Mouse (Mus musculus): ENCODE measurements around the gene Insl3. TPM values are rescaled to one million over a fixed set of nuclear protein-coding genes. Genes with fewer than 3 reads are reported as not detected.

Insl3 gene
- polyA plus RNA-seq, 1 experiment from 2014 or later = 1.2 TPM

Other genes starting within 250 kb of the Insl3 start
- 26.5 and 32.5 TPM in 2 replicates for gene Abhd8, start 225.6 kb upstream of the Insl3 start, polyA plus RNA-seq (2014; fragmentation: Nextera tagmentation; extraction: Ambion mirVana)
- gene Mrpl34, start 224.3 kb upstream of the Insl3 start, polyA plus RNA-seq (2014; fragmentation: Nextera tagmentation; extraction: Ambion mirVana) = 178 and 192 TPM in 2 replicates
- 106 and 113 TPM in 2 replicates for gene Dda1, start 220.0 kb upstream of the Insl3 start, polyA plus RNA-seq (2014; fragmentation: Nextera tagmentation; extraction: Ambion mirVana)
- 2.9 and 3.4 TPM in 2 replicates for gene Ano8, start 203.3 kb upstream of the Insl3 start, polyA plus RNA-seq (2014; fragmentation: Nextera tagmentation; extraction: Ambion mirVana)
- 6.6 and 8.4 TPM in 2 replicates for gene Gtpbp3, start 201.1 kb upstream of the Insl3 start, polyA plus RNA-seq (2014; fragmentation: Nextera tagmentation; extraction: Ambion mirVana)
- 117 and 123 TPM in 2 replicates for gene Plvap, start 177.5 kb upstream of the Insl3 start, polyA plus RNA-seq (2014; fragmentation: Nextera tagmentation; extraction: Ambion mirVana)
- gene Ccdc194, start 163.5 kb upstream of the Insl3 start, polyA plus RNA-seq (2014; fragmentation: Nextera tagmentation; extraction: Ambion mirVana) = 0.27 and 0.34 TPM in 2 replicates
- 8.6 and 17.1 TPM in 2 replicates for gene Bst2, start 151.8 kb upstream of the Insl3 start, polyA plus RNA-seq (2014; fragmentation: Nextera tagmentation; extraction: Ambion mirVana)
- gene Mvb12a, start 146.3 kb upstream of the Insl3 start, polyA plus RNA-seq (2014; fragmentation: Nextera tagmentation; extraction: Ambion mirVana) = 98.7 and 111 TPM in 2 replicates
- gene Tmem221, start 130.3 kb upstream of the Insl3 start, polyA plus RNA-seq (2014; fragmentation: Nextera tagmentation; extraction: Ambion mirVana) = 8.2 and 11.2 TPM in 2 replicates
- 0.16 and 0.27 TPM in 2 replicates for gene Nxnl1, start 122.6 kb upstream of the Insl3 start, polyA plus RNA-seq (2014; fragmentation: Nextera tagmentation; extraction: Ambion mirVana)
- 26.5 and 30.9 TPM in 2 replicates for gene Slc27a1, start 120.3 kb upstream of the Insl3 start, polyA plus RNA-seq (2014; fragmentation: Nextera tagmentation; extraction: Ambion mirVana)
- 283 and 289 TPM in 2 replicates for gene Pgls, start 97.0 kb upstream of the Insl3 start, polyA plus RNA-seq (2014; fragmentation: Nextera tagmentation; extraction: Ambion mirVana)
- gene Fam129c, start 91.6 kb upstream of the Insl3 start, polyA plus RNA-seq (2014; fragmentation: Nextera tagmentation; extraction: Ambion mirVana) = 2.7 and 3.4 TPM in 2 replicates
- gene Colgalt1, start 78.2 kb upstream of the Insl3 start, polyA plus RNA-seq (2014; fragmentation: Nextera tagmentation; extraction: Ambion mirVana) = 61.4 and 76.8 TPM in 2 replicates
- gene Unc13a, start 17.5 kb upstream of the Insl3 start, polyA plus RNA-seq (2014; fragmentation: Nextera tagmentation; extraction: Ambion mirVana) = 0.50 and 0.53 TPM in 2 replicates
- 3.0 and 5.2 TPM in 2 replicates for gene Jak3, start 12.9 kb upstream of the Insl3 start, polyA plus RNA-seq (2014; fragmentation: Nextera tagmentation; extraction: Ambion mirVana)
- gene B3gnt3, start 12.6 kb downstream of the Insl3 start, polyA plus RNA-seq (2014; fragmentation: Nextera tagmentation; extraction: Ambion mirVana) = 1.1 and 1.6 TPM in 2 replicates
- gene Fcho1, start 36.5 kb downstream of the Insl3 start, polyA plus RNA-seq (2014; fragmentation: Nextera tagmentation; extraction: Ambion mirVana) = 5.5 and 6.5 TPM in 2 replicates
- 6.9 and 7.7 TPM in 2 replicates for gene Zfp709, start 192.8 kb downstream of the Insl3 start, polyA plus RNA-seq (2014; fragmentation: Nextera tagmentation; extraction: Ambion mirVana)
- 4.8 and 10.5 TPM in 2 replicates for gene Zfp882, start 219.4 kb downstream of the Insl3 start, polyA plus RNA-seq (2014; fragmentation: Nextera tagmentation; extraction: Ambion mirVana)
- 29.1 and 30.9 TPM in 2 replicates for gene Zfp617, start 219.4 kb downstream of the Insl3 start, polyA plus RNA-seq (2014; fragmentation: Nextera tagmentation; extraction: Ambion mirVana)

Data from kidney, embryonic 14.5 days (tissue).